Mouse (Mus musculus): ENCODE measurements around the gene AC124108.1. TPM values are rescaled to one million over a fixed set of nuclear protein-coding genes. Genes with fewer than 3 reads are reported as not detected.

AC124108.1 gene
- polyA plus RNA-seq, 1 experiment = 0.01 TPM

GRCm38 (mm10) chr1:132168115-132168767, 23.0 kb upstream of the AC124108.1 start:
- Histone ChIP-seq H3ac (ENCODE audit: control insufficient read depth, insufficient read length, low read depth) (peak overlapping the region; percentile 51), H3K36me3 (ENCODE audit: control insufficient read depth, insufficient read depth) (no peaks in the 10 kb centered on the region), H3K79me2 (ENCODE audit: control insufficient read depth, insufficient read depth) (no peaks in the 10 kb centered on the region), H3K79me3 (ENCODE audit: low read depth) (no peaks in the 10 kb centered on the region), H3K27me3 (ENCODE audit: control insufficient read depth, insufficient read depth, insufficient read length) (peaks cover 5% of the 10 kb centered on the region), H3K4me3 (ENCODE audit: insufficient read depth, poor library complexity, severe bottlenecking) (no peak overlapping the region)
- TF ChIP-seq CEBPB (IDR thresholded peaks at IDR 0.05; ENCODE audit: low read depth) = no peak

DNA sequence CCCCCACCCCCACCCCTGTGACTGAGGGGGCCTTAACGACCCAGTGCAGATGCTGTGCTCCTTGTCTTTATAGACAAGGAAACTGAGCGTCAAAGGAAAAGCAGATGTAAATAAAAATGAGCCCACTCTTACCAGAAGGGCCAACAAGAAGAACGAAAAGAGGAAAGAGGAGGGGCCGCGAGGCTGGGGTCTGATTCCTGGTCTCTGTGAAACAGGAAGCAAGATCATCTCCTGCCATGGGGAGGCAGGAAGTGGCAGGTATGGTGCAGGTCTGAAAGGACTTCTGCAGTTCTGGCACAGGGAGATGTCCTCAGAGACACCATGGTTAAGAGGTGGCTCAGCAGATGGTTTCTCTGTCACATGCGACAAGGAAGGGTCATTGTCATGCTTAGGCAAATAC, 20.6 kb upstream of the AC124108.1 start:
- H3ac ChIP-seq (ENCODE audit: control insufficient read depth, insufficient read length, low read depth) = no peak overlapping the region
- no peaks in the 10 kb centered on the region for H3K79me3 ChIP-seq (ENCODE audit: low read depth)
- H3K36me3 ChIP-seq (ENCODE audit: control insufficient read depth, insufficient read depth) = no peaks in the 10 kb centered on the region
- no peak overlapping the region for H3K4me3 ChIP-seq (ENCODE audit: insufficient read depth, poor library complexity, severe bottlenecking)
- peaks cover 5% of the 10 kb centered on the region for H3K27me3 ChIP-seq (ENCODE audit: control insufficient read depth, insufficient read depth, insufficient read length)
- TF ChIP-seq MYOG (IDR thresholded peaks at IDR 0.05; ENCODE audit: control insufficient read depth, extremely low read depth, insufficient read length) (no peak), MAX (IDR thresholded peaks at IDR 0.05) (no peak), FOSL1 (IDR thresholded peaks at IDR 0.05; ENCODE audit: insufficient read depth, low read length, poor library complexity, severe bottlenecking) (no peak), MYOD1 (IDR thresholded peaks at IDR 0.05; ENCODE audit: control insufficient read depth, insufficient read length, low read depth) (no peak), CTCF (IDR thresholded peaks at IDR 0.05; ENCODE audit: control insufficient read depth, insufficient read depth, insufficient read length) (no peak), USF1 (IDR thresholded peaks at IDR 0.05; ENCODE audit: low read depth) (no peak), CEBPB (IDR thresholded peaks at IDR 0.05; ENCODE audit: low read depth) (no peak)
- H3K79me2 ChIP-seq (ENCODE audit: control insufficient read depth, insufficient read depth) = no peaks in the 10 kb centered on the region

DNA sequence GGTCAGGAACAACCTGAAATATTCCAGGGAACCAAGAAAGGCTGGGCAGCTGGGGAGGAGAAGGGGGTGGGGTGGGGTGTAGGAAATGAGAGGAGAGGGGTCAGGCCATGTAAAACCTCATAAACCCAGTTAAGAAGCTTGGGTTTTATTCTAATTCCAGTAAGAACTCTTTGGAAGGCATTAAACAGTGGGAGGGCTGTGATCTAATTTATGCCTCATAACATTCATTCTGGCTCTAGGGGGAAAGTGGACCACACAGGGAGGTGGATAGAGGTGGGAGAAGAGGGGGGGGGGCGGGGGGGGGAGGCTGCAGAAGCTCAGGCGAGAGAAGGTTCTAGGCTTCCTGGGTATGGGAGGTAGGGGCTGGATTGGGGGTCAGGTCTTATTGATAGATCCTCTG, 19.6 kb upstream of the AC124108.1 start:
- Histone ChIP-seq H3K79me2 (ENCODE audit: control insufficient read depth, insufficient read depth) (no peaks in the 10 kb centered on the region), H3K27me3 (ENCODE audit: control insufficient read depth, insufficient read depth, insufficient read length) (peaks cover 5% of the 10 kb centered on the region), H3ac (ENCODE audit: control insufficient read depth, insufficient read length, low read depth) (no peak overlapping the region), H3K79me3 (ENCODE audit: low read depth) (no peaks in the 10 kb centered on the region), H3K36me3 (ENCODE audit: control insufficient read depth, insufficient read depth) (no peaks in the 10 kb centered on the region), H3K4me3 (ENCODE audit: insufficient read depth, poor library complexity, severe bottlenecking) (no peak overlapping the region)
- TF ChIP-seq MAX (IDR thresholded peaks at IDR 0.05) (no peak), MYOG (IDR thresholded peaks at IDR 0.05; ENCODE audit: control insufficient read depth, extremely low read depth, insufficient read length) (no peak), CEBPB (IDR thresholded peaks at IDR 0.05; ENCODE audit: low read depth) (no peak), CTCF (IDR thresholded peaks at IDR 0.05; ENCODE audit: control insufficient read depth, insufficient read depth, insufficient read length) (no peak), USF1 (IDR thresholded peaks at IDR 0.05; ENCODE audit: low read depth) (no peak), MYOD1 (IDR thresholded peaks at IDR 0.05; ENCODE audit: control insufficient read depth, insufficient read length, low read depth) (no peak), FOSL1 (IDR thresholded peaks at IDR 0.05; ENCODE audit: insufficient read depth, low read length, poor library complexity, severe bottlenecking) (no peak)

DNA sequence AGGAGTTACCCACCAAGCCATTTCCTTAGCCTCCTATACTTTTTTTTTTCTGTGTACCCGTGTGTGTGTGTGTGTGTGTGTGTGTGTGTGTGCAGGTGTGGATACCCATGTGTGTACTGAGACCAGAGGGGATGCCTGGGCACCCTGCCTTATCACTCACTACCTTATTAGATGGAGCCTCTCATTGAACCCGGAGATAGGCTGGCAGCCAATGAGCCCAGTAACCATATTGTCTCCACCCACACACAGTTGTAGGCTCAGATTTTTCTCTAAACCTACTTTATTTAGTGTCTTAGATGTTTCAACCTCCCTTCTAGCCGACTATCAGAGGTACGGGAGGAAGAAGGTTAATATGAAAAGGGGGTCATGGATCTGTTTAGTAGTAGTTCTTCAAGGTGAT, 5.0 kb upstream of the AC124108.1 start:
- Histone ChIP-seq H3K27me3 (ENCODE audit: control insufficient read depth, insufficient read depth, insufficient read length) (peaks cover 41% of the 10 kb centered on the region), H3K4me3 (ENCODE audit: insufficient read depth, poor library complexity, severe bottlenecking) (no peak overlapping the region), H3K79me2 (ENCODE audit: control insufficient read depth, insufficient read depth) (no peaks in the 10 kb centered on the region), H3ac (ENCODE audit: control insufficient read depth, insufficient read length, low read depth) (no peak overlapping the region), H3K36me3 (ENCODE audit: control insufficient read depth, insufficient read depth) (no peaks in the 10 kb centered on the region), H3K79me3 (ENCODE audit: low read depth) (no peaks in the 10 kb centered on the region)
- TF ChIP-seq MYOG (IDR thresholded peaks at IDR 0.05; ENCODE audit: control insufficient read depth, extremely low read depth, insufficient read length) (no peak), USF1 (IDR thresholded peaks at IDR 0.05; ENCODE audit: low read depth) (no peak), CTCF (IDR thresholded peaks at IDR 0.05; ENCODE audit: control insufficient read depth, insufficient read depth, insufficient read length) (no peak), FOSL1 (IDR thresholded peaks at IDR 0.05; ENCODE audit: insufficient read depth, low read length, poor library complexity, severe bottlenecking) (no peak), MAX (IDR thresholded peaks at IDR 0.05) (no peak), CEBPB (IDR thresholded peaks at IDR 0.05; ENCODE audit: low read depth) (no peak), MYOD1 (IDR thresholded peaks at IDR 0.05; ENCODE audit: control insufficient read depth, insufficient read length, low read depth) (no peak)

- H3ac ChIP-seq (ENCODE audit: control insufficient read depth, insufficient read length, low read depth) = no peak overlapping the region
- no peak overlapping the region for H3K4me3 ChIP-seq (ENCODE audit: insufficient read depth, poor library complexity, severe bottlenecking)
- no peaks in the 10 kb centered on the region for H3K36me3 ChIP-seq (ENCODE audit: control insufficient read depth, insufficient read depth)
- no peaks in the 10 kb centered on the region for H3K79me3 ChIP-seq (ENCODE audit: low read depth)
- H3K27me3 ChIP-seq (ENCODE audit: control insufficient read depth, insufficient read depth, insufficient read length) = peaks cover 40% of the 10 kb centered on the region
- H3K79me2 ChIP-seq (ENCODE audit: control insufficient read depth, insufficient read depth) = no peaks in the 10 kb centered on the region
- no peak for TF ChIP-seq MYOD1 (IDR thresholded peaks at IDR 0.05; ENCODE audit: control insufficient read depth, insufficient read length, low read depth)
- TF ChIP-seq CEBPB (IDR thresholded peaks at IDR 0.05; ENCODE audit: low read depth) = no peak
- no peak for TF ChIP-seq MYOG (IDR thresholded peaks at IDR 0.05; ENCODE audit: control insufficient read depth, extremely low read depth, insufficient read length)
These were observed 2.7 kb upstream of the AC124108.1 start for GRCm38 (mm10) chr1:132188442-132189066.

- Histone ChIP-seq H3K79me3 (ENCODE audit: low read depth) (no peaks in the 10 kb centered on the region), H3K27me3 (ENCODE audit: control insufficient read depth, insufficient read depth, insufficient read length) (peaks cover 38% of the 10 kb centered on the region), H3K4me3 (ENCODE audit: insufficient read depth, poor library complexity, severe bottlenecking) (no peak overlapping the region), H3K79me2 (ENCODE audit: control insufficient read depth, insufficient read depth) (no peaks in the 10 kb centered on the region), H3K36me3 (ENCODE audit: control insufficient read depth, insufficient read depth) (no peaks in the 10 kb centered on the region), H3ac (ENCODE audit: control insufficient read depth, insufficient read length, low read depth) (no peak overlapping the region)
- TF ChIP-seq MAX (IDR thresholded peaks at IDR 0.05) = no peak
- no peak for TF ChIP-seq USF1 (IDR thresholded peaks at IDR 0.05; ENCODE audit: low read depth)
- no peak for TF ChIP-seq MYOG (IDR thresholded peaks at IDR 0.05; ENCODE audit: control insufficient read depth, extremely low read depth, insufficient read length)
- TF ChIP-seq FOSL1 (IDR thresholded peaks at IDR 0.05; ENCODE audit: insufficient read depth, low read length, poor library complexity, severe bottlenecking) = no peak
- TF ChIP-seq CEBPB (IDR thresholded peaks at IDR 0.05; ENCODE audit: low read depth) = no peak
- no peak for TF ChIP-seq MYOD1 (IDR thresholded peaks at IDR 0.05; ENCODE audit: control insufficient read depth, insufficient read length, low read depth)
- TF ChIP-seq CTCF (IDR thresholded peaks at IDR 0.05; ENCODE audit: control insufficient read depth, insufficient read depth, insufficient read length) = no peak
These were observed 2.0 kb upstream of the AC124108.1 start for GRCm38 (mm10) chr1:132189231-132189630.

Data from C2C12 (cell line).